ENCODE assay signal across 7 mouse cellular contexts in the genomic region with DNA sequence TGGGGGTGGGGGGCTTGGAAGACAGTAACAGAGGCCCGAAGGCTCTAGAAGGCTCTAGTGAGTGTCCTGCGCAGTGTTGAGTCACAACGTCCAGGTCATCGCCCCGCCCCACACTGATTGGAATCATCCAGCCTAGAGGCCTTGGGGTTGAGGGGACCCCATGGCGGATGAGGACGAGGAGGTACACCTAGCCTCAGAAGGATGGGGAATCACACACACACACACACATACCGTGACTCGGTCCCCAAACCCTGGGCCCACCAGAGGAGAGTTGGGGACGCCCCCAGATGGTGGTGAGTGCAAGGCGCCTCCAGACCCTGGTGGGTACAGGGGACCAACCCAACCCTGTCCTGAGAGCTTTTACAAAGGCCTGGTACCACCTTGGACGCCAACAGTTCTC. TPM values are rescaled to one million over a fixed set of nuclear protein-coding genes. Genes with fewer than 3 reads are reported as not detected.
A peak's percentile ranks its signal among the peaks of the same experiment; 100 is the strongest.
DNase-seq lines count a peak whose midpoint lies in the region; ATAC-seq and TF ChIP-seq lines count a peak whose summit lies in the region.

No protein-coding gene starts in this region.

- DNase-seq in layer of hippocampus, adult 11-12 months (ENCODE audit: low spot score), result peak; percentile 28
- DNase-seq in layer of hippocampus, adult 18-20 months (ENCODE audit: low spot score in 2 of 2), result no peak
- peak; percentile 68 to 74 for DNase-seq in cerebellum, adult 2 months
- DNase-seq in natural killer cell, adult 2 months (ENCODE audit: low spot score in 2 of 2), result no peak
- DNase-seq in gastrocnemius, postnatal 25 days, result no peak

- TF ChIP-seq POLR2A in cerebellum, adult 2 months (IDR thresholded peaks at IDR 0.05; ENCODE audit: borderline replicate concordance, insufficient read depth, low read length), result no peak; the same call in 1 of the 2 replicates
- TF ChIP-seq POLR2A in embryonic fibroblast, embryonic 13.5 days (IDR thresholded peaks at IDR 0.05; ENCODE audit: low read depth, low read length), result peak; percentile 60; the same call in 1 of the 2 replicates

- WGBS in cerebellum, adult 2 months, result 23% methylated on average over 12 of the region's 12 CpGs
- 12% methylated on average over 12 of the region's 12 CpGs for WGBS in liver, embryonic 12.5 days (ENCODE audit: insufficient replicate concordance)

- peaks cover 31% of the 10 kb centered on the region for H3K4me1 ChIP-seq in cerebellum, adult 2 months (ENCODE audit: control insufficient read depth, insufficient read depth, low read length)
- H3K4me1 ChIP-seq in embryonic fibroblast, embryonic 13.5 days (ENCODE audit: control insufficient read depth, insufficient read depth, low read length), result no peaks in the 10 kb centered on the region
- 0 out of 2 replicates have a peak, but pooled peaks cover 2% of the 10 kb centered on the region for H3K4me1 ChIP-seq in liver, embryonic 12.5 days

- no peak for TF ChIP-seq CTCF in cerebellum, adult 2 months (IDR thresholded peaks at IDR 0.05; ENCODE audit: borderline replicate concordance, insufficient read depth, low read depth, low read length)
- no peak for TF ChIP-seq CTCF in embryonic fibroblast, embryonic 13.5 days (IDR thresholded peaks at IDR 0.05; ENCODE audit: borderline replicate concordance, insufficient read depth, low read length)

- H3K4me2 ChIP-seq in liver, embryonic 12.5 days, result peak overlapping the region; percentile 67

- no peak overlapping the region for H3K9ac ChIP-seq in liver, embryonic 12.5 days

- H3K27me3 ChIP-seq in cerebellum, adult 2 months (ENCODE audit: control insufficient read depth, insufficient read depth, low read length), result no peaks in the 10 kb centered on the region
- peaks cover 44% of the 10 kb centered on the region for H3K27me3 ChIP-seq in liver, embryonic 12.5 days (replicated peaks)

- H3K36me3 ChIP-seq in liver, embryonic 12.5 days, result no peaks in the 10 kb centered on the region

- H3K27ac ChIP-seq in cerebellum, adult 2 months (ENCODE audit: insufficient read depth, low read length), result peak overlapping the region; percentile 18; the same call in 1 of the 2 replicates
- H3K27ac ChIP-seq in embryonic fibroblast, embryonic 13.5 days (ENCODE audit: insufficient read depth, low read length), result no peak overlapping the region
- no peak overlapping the region for H3K27ac ChIP-seq in liver, embryonic 12.5 days

- no peaks in the 10 kb centered on the region for H3K9me3 ChIP-seq in liver, embryonic 12.5 days (replicated peaks)

- ATAC-seq in liver, embryonic 12.5 days, result peak; percentile 32; the same call in 1 of the 2 replicates

- peak overlapping the region; percentile 62 for H3K4me3 ChIP-seq in cerebellum, adult 2 months (replicated peaks; ENCODE audit: insufficient read depth, low read depth, low read length)
- peak overlapping the region; percentile 23 for H3K4me3 ChIP-seq in embryonic fibroblast, embryonic 13.5 days (ENCODE audit: insufficient read depth, low read length)
- peak overlapping the region; percentile 53 for H3K4me3 ChIP-seq in liver, embryonic 12.5 days

RNA-seq across cellular contexts. Expression of gene Prkar1b, which starts 20.7 kb away (rescaled TPM):
- 100 to 1,000 TPM; 435 to 459 TPM for total RNA-seq in layer of hippocampus, adult 18-20 months (2021)
- polyA plus RNA-seq in cerebellum, adult 2 months (2012; rRNA removed), result 507 and 509 TPM in 2 replicates
- polyA plus RNA-seq in embryonic fibroblast, embryonic 13.5 days (2011; ENCODE audit: insufficient read length, low read depth, missing spikeins), result 20.4 and 31.4 TPM in 2 replicates
- 3.4 and 3.9 TPM in 2 replicates for polyA plus RNA-seq in liver, embryonic 12.5 days (2016; fragmentation: Nextera tagmentation; extraction: Ambion mirVana)
- total RNA-seq in gastrocnemius, postnatal 25 days (2021), result 1 to 10 TPM in 1 of 2 experiments, under 1 TPM in 1; 0.91 to 1.3 TPM

RNA-seq across cellular contexts. Expression of gene Dnaaf5, which starts 20.9 kb away (rescaled TPM):
- total RNA-seq in layer of hippocampus, adult 18-20 months (2021), result 1 to 10 TPM; 7.0 to 9.0 TPM
- 7.0 and 7.9 TPM in 2 replicates for polyA plus RNA-seq in cerebellum, adult 2 months (2012; rRNA removed)
- polyA plus RNA-seq in embryonic fibroblast, embryonic 13.5 days (2011; ENCODE audit: insufficient read length, low read depth, missing spikeins), result 8.5 and 10.2 TPM in 2 replicates
- polyA plus RNA-seq in liver, embryonic 12.5 days (2016; fragmentation: Nextera tagmentation; extraction: Ambion mirVana), result 5.9 and 6.9 TPM in 2 replicates
- total RNA-seq in gastrocnemius, postnatal 25 days (2021), result 10 to 100 TPM; 11.9 to 12.1 TPM

Comparison
In these comparisons a context has a peak if more than half of its experiments do, and no peak if none do; other contexts are left out.
1. DNase-seq: peak in layer of hippocampus, adult 11-12 months (single experiment) and cerebellum, adult 2 months (2 of 2); none in layer of hippocampus, adult 18-20 months (0 of 2), natural killer cell, adult 2 months (0 of 2) and gastrocnemius, postnatal 25 days (single experiment).
2. RNA of gene Prkar1b, which starts 20.7 kb away (polyA plus RNA-seq): 507 to 509 TPM in cerebellum, adult 2 months; 20.4 to 31.4 TPM in embryonic fibroblast, embryonic 13.5 days and 3.4 to 3.9 TPM in liver, embryonic 12.5 days; every median in the first group is over 10 times any median in the second.
3. Peak in every context shown above with its lines, with median percentiles within 50 percentile points of each other: H3K4me3 ChIP-seq.